Mouse (Mus musculus) layer of hippocampus, postnatal 10 days (tissue): ENCODE results near the gene Itpkc. TPM values are rescaled to one million over a fixed set of nuclear protein-coding genes. Genes with fewer than 3 reads are reported as not detected.

Experiments
- DNase-seq, 2 experiments: peaks; one replicate each; pipeline ENCODE4 v3.0.0; 2021; ENCODE audit warnings: low spot score in 2 of 2
- total RNA-seq, 2 experiments: library from RNA; stranded (reverse); gene quantifications; 2 replicates each; pipeline ENCODE4 v1.2.3; 2021

Gene Itpkc
- total RNA-seq, 2 experiments from 2014 or later, result 9.5 to 10.8 TPM

- no peak for DNase-seq
Measured at GRCm38 (mm10) chr7:27238568-27238967, 10.1 kb upstream of the Itpkc start.

- no peak for DNase-seq
Measured at GRCm38 (mm10) chr7:27237527-27237926, 9.1 kb upstream of the Itpkc start.

GRCm38 (mm10) chr7:27235726-27236125 is 7.3 kb upstream of the Itpkc start:
- no peak for DNase-seq

GRCm38 (mm10) chr7:27233300-27233699 is 4.8 kb upstream of the Itpkc start:
- no peak for DNase-seq

- peak; percentile 89 to 91 for DNase-seq
Measured at GRCm38 (mm10) chr7:27232781-27233281, 4.4 kb upstream of the Itpkc start, which contains the start of gene Coq8b. Gene Coq8b, plus strand, starts transcription at chr7:27233023.

- DNase-seq, result peak; percentile 56 to 60
Measured at GRCm38 (mm10) chr7:27231693-27232331, 3.4 kb upstream of the Itpkc start.

GRCm38 (mm10) chr7:27230781-27231180 is 2.3 kb upstream of the Itpkc start:
- no peak for DNase-seq

GRCm38 (mm10) chr7:27228865-27229264 is 404 bp upstream of the Itpkc start:
- no peak for DNase-seq

GRCm38 (mm10) chr7:27227676-27228075 is 785 bp downstream of the Itpkc start:
- no peak for DNase-seq

GRCm38 (mm10) chr7:27227276-27227675 is 1.2 kb downstream of the Itpkc start:
- DNase-seq, result no peak

- peak in 1 of 2 experiments; percentile 30 for DNase-seq
Measured at GRCm38 (mm10) chr7:27224877-27225575, 3.4 kb downstream of the Itpkc start.

- no peak for DNase-seq
Measured at GRCm38 (mm10) chr7:27222538-27222937, 5.9 kb downstream of the Itpkc start.

GRCm38 (mm10) chr7:27221939-27222338 is 6.5 kb downstream of the Itpkc start:
- no peak for DNase-seq

- DNase-seq, result no peak
Measured at GRCm38 (mm10) chr7:27219937-27220336, 8.5 kb downstream of the Itpkc start.

GRCm38 (mm10) chr7:27218586-27218985 is 9.9 kb downstream of the Itpkc start:
- no peak for DNase-seq

- no peak for DNase-seq
Measured at GRCm38 (mm10) chr7:27212626-27213025, 15.8 kb downstream of the Itpkc start.

GRCm38 (mm10) chr7:27203730-27204449 is 24.6 kb downstream of the Itpkc start:
- DNase-seq, result no peak

GRCm38 (mm10) chr7:27198779-27199178 is 29.7 kb downstream of the Itpkc start:
- no peak for DNase-seq

GRCm38 (mm10) chr7:27198355-27198754 is 30.1 kb downstream of the Itpkc start:
- DNase-seq, result no peak

GRCm38 (mm10) chr7:27197634-27198033 is 30.8 kb downstream of the Itpkc start:
- DNase-seq, result no peak

GRCm38 (mm10) chr7:27197136-27197535 is 31.3 kb downstream of the Itpkc start:
- no peak for DNase-seq
